Mouse (Mus musculus) hindbrain, embryonic 11.5 days (tissue): ENCODE results near the gene Bend5. TPM values are rescaled to one million over a fixed set of nuclear protein-coding genes. Genes with fewer than 3 reads are reported as not detected.

Source experiments
- ATAC-seq: fragments of 200-750 bp; cut with Nextera tagmentation; 2 replicates; pipeline ENCODE4 v1.8.0; 2017; ENCODE audit warnings: mild to moderate bottlenecking, moderate TSS enrichment, moderate library complexity; ENCODE audit not compliant: low FRiP score
- DNase-seq: peaks from one replicate; pipeline ENCODE4 v3.0.0-alpha.2; 2015; ENCODE audit warnings: low spot score
- H3K27ac ChIP-seq: fragments of 300-500 bp; sonication (generic); 2 replicates; pipeline ENCODE4 v1.5.1; 2014; ENCODE audit warnings: mild to moderate bottlenecking, low read depth, low read length
- H3K27me3 ChIP-seq: fragments of 300-500 bp; sonication (generic); 2 replicates; pipeline ENCODE4 v1.6.1; 2014; ENCODE audit warnings: mild to moderate bottlenecking, low read length, moderate library complexity, mixed read lengths; ENCODE audit not compliant: control insufficient read depth, insufficient read depth
- H3K36me3 ChIP-seq: fragments of 300-500 bp; sonication (generic); 2 replicates; pipeline ENCODE4 v1.6.1; 2014; ENCODE audit warnings: mild to moderate bottlenecking, low read length, moderate library complexity, mixed read lengths; ENCODE audit not compliant: control insufficient read depth, insufficient read depth
- H3K4me1 ChIP-seq: fragments of 300-500 bp; sonication (generic); replicated peaks from 2 replicates; pipeline ENCODE4 v1.6.1; 2014; ENCODE audit warnings: low read length, mixed read lengths; ENCODE audit not compliant: control insufficient read depth, insufficient read depth
- H3K4me2 ChIP-seq: fragments of 300-500 bp; sonication (generic); replicated peaks from 2 replicates; pipeline ENCODE4 v1.6.1; 2014; ENCODE audit warnings: mild to moderate bottlenecking, low read depth, low read length
- H3K4me3 ChIP-seq: fragments of 300-500 bp; sonication (generic); 2 replicates; pipeline ENCODE4 v1.5.1; 2014; ENCODE audit warnings: low read depth, low read length
- H3K9ac ChIP-seq: fragments of 300-500 bp; sonication (generic); 2 replicates; pipeline ENCODE4 v1.6.1; 2014; ENCODE audit warnings: low read depth, low read length
- H3K9me3 ChIP-seq: fragments of 300-500 bp; sonication (generic); 2 replicates; pipeline ENCODE4 v1.6.1; 2016; ENCODE audit warnings: low read length; ENCODE audit not compliant: control insufficient read depth
- WGBS: fragments of 180-500 bp; shearing (Covaris S2); extraction: QIAGEN DNeasy Blood & Tissue Kit; methylation state at CpG from one replicate; pipeline ENCODE4 v1.1.7; 2014; 5-methylcytosine and 5-hydroxymethylcytosine counted together
- polyA plus RNA-seq: library from polyadenylated mRNA; unstranded; fragments of >200 nt; fragmentation: Nextera tagmentation; extraction: Ambion mirVana; gene quantifications from 2 replicates; pipeline ENCODE4 v1.2.1, GENCODE M21; 2014

The Bend5 gene
- 48.8 and 51.8 TPM in 2 replicates for polyA plus RNA-seq

- H3K9me3 ChIP-seq, result no peaks in the 10 kb centered on the region
- under 1% methylated on average over 61 of the region's 66 CpGs for WGBS
- ATAC-seq, result peak; percentile 97
- H3K27me3 ChIP-seq, result no peaks in the 10 kb centered on the region
- peak within 1 kb of the TSS; percentile 75 for H3K27ac ChIP-seq
- peak within 1 kb of the TSS; percentile 60 for H3K4me3 ChIP-seq
- DNase-seq, result peak; percentile 89
- H3K4me2 ChIP-seq, result peak within 1 kb of the TSS; percentile 47
- no peaks in the 10 kb centered on the region for H3K36me3 ChIP-seq
- H3K4me1 ChIP-seq, result no peaks in the 10 kb centered on the region
- H3K9ac ChIP-seq, result peak within 1 kb of the TSS; percentile 77
These were observed at the start of gene Bend5 for GRCm38 (mm10) chr4:111414818-111415488. Bend5 (plus strand) TSS chr4:111415006.

DNA sequence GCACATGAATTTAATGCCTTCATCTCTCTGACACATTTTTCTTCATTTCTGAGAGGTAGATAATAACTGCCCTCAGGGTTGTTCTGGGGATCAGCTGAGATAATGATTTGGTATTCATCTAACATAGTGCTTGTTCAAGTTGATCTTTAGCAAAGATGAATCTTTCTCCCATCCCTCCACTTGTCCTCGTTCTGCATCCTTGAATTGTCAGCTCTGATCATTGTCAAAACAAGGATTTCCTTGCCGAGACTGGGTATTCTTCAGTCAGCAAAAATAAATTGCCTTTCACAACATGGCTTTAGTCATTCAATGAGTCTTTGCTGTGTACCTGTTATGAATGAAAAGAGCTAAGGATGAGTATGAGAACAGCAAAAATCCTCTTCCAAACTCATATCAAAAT, 47.0 kb upstream of the Bend5 start:
- 69% methylated on average over 2 of the region's 2 CpGs for WGBS
- H3K27ac ChIP-seq, result no peak overlapping the region
- H3K36me3 ChIP-seq, result no peaks in the 10 kb centered on the region
- H3K4me3 ChIP-seq, result no peak overlapping the region
- no peak overlapping the region for H3K4me2 ChIP-seq
- no peak for DNase-seq
- H3K9me3 ChIP-seq, result no peaks in the 10 kb centered on the region
- no peaks in the 10 kb centered on the region for H3K4me1 ChIP-seq
- H3K27me3 ChIP-seq, result no peaks in the 10 kb centered on the region
- no peak overlapping the region for H3K9ac ChIP-seq
- ATAC-seq, result no peak

DNA sequence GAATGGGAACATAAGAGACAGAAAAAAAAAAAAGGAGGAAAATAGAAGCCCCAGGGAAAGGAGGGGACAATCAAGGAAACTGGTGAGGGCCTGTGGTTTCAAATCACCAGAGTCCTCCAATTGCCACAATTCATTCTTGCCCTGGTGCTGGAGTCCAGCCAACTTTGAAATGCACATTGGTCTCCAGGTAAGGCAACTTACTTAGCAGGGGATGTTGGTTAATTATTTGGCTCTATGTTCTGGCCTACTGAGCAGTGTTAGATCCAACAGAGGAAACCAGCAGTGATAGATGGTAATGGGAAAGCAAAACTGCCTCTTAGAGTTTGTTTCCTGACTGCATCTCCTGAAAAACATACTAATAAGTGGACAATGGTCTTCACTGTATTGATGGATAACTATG, 37.6 kb upstream of the Bend5 start:
- no peak for DNase-seq
- ATAC-seq, result no peak
- H3K4me1 ChIP-seq, result no peaks in the 10 kb centered on the region
- H3K27me3 ChIP-seq, result no peaks in the 10 kb centered on the region
- no peak overlapping the region for H3K4me3 ChIP-seq
- H3K4me2 ChIP-seq, result no peak overlapping the region
- H3K9me3 ChIP-seq, result no peaks in the 10 kb centered on the region
- no peak overlapping the region for H3K27ac ChIP-seq
- no peaks in the 10 kb centered on the region for H3K36me3 ChIP-seq
- H3K9ac ChIP-seq, result no peak overlapping the region

GRCm38 (mm10) chr4:111378071-111378470, 36.7 kb upstream of the Bend5 start:
- DNase-seq, result no peak
- no peaks in the 10 kb centered on the region for H3K4me1 ChIP-seq
- no peak for ATAC-seq
- H3K4me3 ChIP-seq, result no peak overlapping the region
- no peaks in the 10 kb centered on the region for H3K36me3 ChIP-seq
- H3K27me3 ChIP-seq, result no peaks in the 10 kb centered on the region
- H3K4me2 ChIP-seq, result no peak overlapping the region
- H3K27ac ChIP-seq, result no peak overlapping the region
- 89% methylated on average over 3 of the region's 3 CpGs for WGBS
- no peaks in the 10 kb centered on the region for H3K9me3 ChIP-seq
- H3K9ac ChIP-seq, result no peak overlapping the region

DNA sequence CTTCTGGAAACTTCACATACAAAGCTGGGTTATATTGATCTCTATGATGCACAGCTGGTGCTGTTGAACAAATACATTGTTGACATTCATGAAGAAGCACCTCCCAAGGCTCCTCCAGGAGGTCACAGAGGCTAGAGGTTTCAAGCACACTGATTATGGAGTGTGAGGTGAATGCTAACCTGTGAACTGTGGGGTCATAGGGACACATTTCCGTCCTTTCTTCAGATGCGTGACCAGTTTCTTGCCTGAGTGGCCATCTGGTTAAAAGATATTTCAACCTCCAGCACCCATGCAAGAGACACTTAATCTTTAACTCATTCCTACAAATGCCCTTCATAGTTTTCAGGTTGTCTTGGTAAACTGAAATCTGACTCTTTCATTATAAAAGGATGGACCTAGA, 31.7 kb upstream of the Bend5 start:
- Histone ChIP-seq H3K4me1 (no peaks in the 10 kb centered on the region), H3K4me2 (no peak overlapping the region), H3K27ac (no peak overlapping the region), H3K9me3 (no peaks in the 10 kb centered on the region), H3K36me3 (no peaks in the 10 kb centered on the region), H3K27me3 (no peaks in the 10 kb centered on the region), H3K4me3 (no peak overlapping the region), H3K9ac (no peak overlapping the region)
- DNase-seq (no peak), ATAC-seq (no peak)
- WGBS, result 80% methylated on average over 2 of the region's 2 CpGs

DNA sequence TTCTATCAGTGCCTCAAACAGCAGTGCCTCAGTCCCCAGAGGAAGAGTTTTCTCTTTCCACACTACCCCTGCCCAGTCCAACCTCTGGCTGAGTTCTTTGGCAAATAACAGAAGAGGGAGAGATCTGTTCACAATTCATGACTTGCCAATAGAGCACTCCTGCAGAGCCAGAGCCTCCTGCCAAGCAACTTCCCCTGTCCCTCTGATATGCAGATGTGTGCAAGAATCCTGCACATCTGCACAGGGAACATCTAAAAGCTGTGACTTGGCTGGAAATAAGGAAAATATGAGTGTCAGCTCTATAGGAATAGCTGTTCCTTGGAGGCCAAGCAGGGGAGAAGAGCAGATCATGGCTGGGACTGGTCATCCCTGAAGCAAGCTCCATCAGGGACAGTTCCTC, 24.1 kb upstream of the Bend5 start:
- no peaks in the 10 kb centered on the region for H3K36me3 ChIP-seq
- DNase-seq (no peak), ATAC-seq (no peak)
- no peak overlapping the region for H3K9ac ChIP-seq
- no peaks in the 10 kb centered on the region for H3K4me1 ChIP-seq
- H3K4me3 ChIP-seq, result no peak overlapping the region
- H3K27ac ChIP-seq, result no peak overlapping the region
- no peaks in the 10 kb centered on the region for H3K9me3 ChIP-seq
- no peaks in the 10 kb centered on the region for H3K27me3 ChIP-seq
- no peak overlapping the region for H3K4me2 ChIP-seq

DNA sequence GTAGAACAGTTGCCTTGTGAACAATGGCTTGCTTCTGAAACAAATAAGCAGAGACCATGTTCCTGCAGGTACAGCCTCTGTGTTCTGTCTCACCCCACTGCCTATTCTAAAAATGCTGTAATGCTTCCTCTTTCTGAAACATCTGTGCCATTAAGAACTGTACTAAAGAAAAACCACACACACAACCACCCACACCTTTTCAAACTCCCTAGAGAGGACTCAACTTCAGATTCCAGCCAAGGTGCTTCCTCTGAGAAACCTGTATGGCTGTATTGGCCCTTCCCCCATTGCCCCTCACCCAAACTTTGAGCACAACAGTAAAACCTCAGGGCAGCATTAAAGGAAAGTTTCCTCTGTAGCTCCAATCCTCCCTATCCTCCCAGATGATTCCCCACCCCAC, 15.0 kb upstream of the Bend5 start:
- Histone ChIP-seq H3K27me3 (no peaks in the 10 kb centered on the region), H3K9me3 (no peaks in the 10 kb centered on the region), H3K9ac (no peak overlapping the region), H3K4me1 (no peaks in the 10 kb centered on the region), H3K36me3 (no peaks in the 10 kb centered on the region), H3K4me3 (no peak overlapping the region), H3K27ac (no peak overlapping the region), H3K4me2 (no peak overlapping the region)
- DNase-seq, result no peak
- ATAC-seq, result no peak

DNA sequence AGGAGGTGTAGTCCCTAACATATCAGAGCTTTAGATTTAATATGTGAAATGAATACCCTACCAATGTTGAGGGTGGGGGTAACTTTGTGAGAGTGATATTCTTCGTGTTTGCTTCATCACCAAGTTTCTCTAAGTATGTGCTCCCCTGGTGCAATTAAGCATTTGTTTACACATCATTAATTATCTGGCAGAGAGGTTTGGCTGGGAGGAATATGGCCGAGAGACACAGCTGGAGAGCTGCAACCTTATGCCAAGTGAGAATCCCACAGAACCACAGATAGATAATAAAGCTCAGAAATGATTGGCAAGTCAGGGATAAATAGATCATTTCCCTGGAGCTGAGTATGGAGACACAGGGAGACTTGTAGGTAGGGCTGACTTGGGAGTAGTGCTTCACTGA, 14.1 kb upstream of the Bend5 start:
- no peaks in the 10 kb centered on the region for H3K36me3 ChIP-seq
- no peak for ATAC-seq
- no peak overlapping the region for H3K9ac ChIP-seq
- no peak overlapping the region for H3K4me2 ChIP-seq
- no peak overlapping the region for H3K27ac ChIP-seq
- H3K27me3 ChIP-seq, result no peaks in the 10 kb centered on the region
- 64% methylated on average over 2 of the region's 2 CpGs for WGBS
- DNase-seq, result no peak
- no peaks in the 10 kb centered on the region for H3K4me1 ChIP-seq
- no peak overlapping the region for H3K4me3 ChIP-seq
- H3K9me3 ChIP-seq, result no peaks in the 10 kb centered on the region

GRCm38 (mm10) chr4:111403243-111403642, 11.6 kb upstream of the Bend5 start:
- H3K36me3 ChIP-seq, result no peaks in the 10 kb centered on the region
- H3K27ac ChIP-seq, result no peak overlapping the region
- WGBS, result 70% methylated on average over 1 of the region's 1 CpGs
- no peak overlapping the region for H3K4me2 ChIP-seq
- no peak for DNase-seq
- H3K27me3 ChIP-seq, result no peaks in the 10 kb centered on the region
- H3K9me3 ChIP-seq, result no peaks in the 10 kb centered on the region
- H3K4me3 ChIP-seq, result no peak overlapping the region
- H3K4me1 ChIP-seq, result no peaks in the 10 kb centered on the region
- ATAC-seq, result no peak
- no peak overlapping the region for H3K9ac ChIP-seq
